Mouse (Mus musculus) thymus, postnatal 10 days (tissue): ENCODE measurements around the gene Npas2.

Source experiments
- DNase-seq, 2 experiments: peaks; one replicate each; pipeline ENCODE4 v3.0.0; 2021; ENCODE audit warnings: low spot score in 2 of 2

Gene Npas2

GRCm38 (mm10) chr1:39212982-39213381 lies 19.5 kb downstream of the Npas2 start:
- DNase-seq: no peak

GRCm38 (mm10) chr1:39217584-39217983 lies 24.1 kb downstream of the Npas2 start:
- no peak for DNase-seq

GRCm38 (mm10) chr1:39228401-39228800 lies 34.9 kb downstream of the Npas2 start:
- DNase-seq: no peak

- DNase-seq: no peak
These were observed 36.5 kb downstream of the Npas2 start for GRCm38 (mm10) chr1:39230021-39230420.

GRCm38 (mm10) chr1:39234815-39235449 lies 41.4 kb downstream of the Npas2 start:
- DNase-seq: no peak

- no peak for DNase-seq
These were observed 44.1 kb downstream of the Npas2 start for GRCm38 (mm10) chr1:39237503-39238255.

GRCm38 (mm10) chr1:39240860-39241584 lies 47.5 kb downstream of the Npas2 start:
- no peak for DNase-seq

- DNase-seq: no peak
These were observed 51.2 kb downstream of the Npas2 start for GRCm38 (mm10) chr1:39244726-39245125.

GRCm38 (mm10) chr1:39251679-39252078 lies 58.1 kb downstream of the Npas2 start:
- no peak for DNase-seq

GRCm38 (mm10) chr1:39253771-39254170 lies 60.2 kb downstream of the Npas2 start:
- peak; percentile 11 to 36 for DNase-seq

GRCm38 (mm10) chr1:39256051-39256450 lies 62.5 kb downstream of the Npas2 start:
- DNase-seq: no peak

GRCm38 (mm10) chr1:39256513-39257330 lies 63.2 kb downstream of the Npas2 start:
- DNase-seq: no peak

- DNase-seq: no peak
These were observed 63.7 kb downstream of the Npas2 start for GRCm38 (mm10) chr1:39257331-39257594.

- DNase-seq: no peak
These were observed 66.1 kb downstream of the Npas2 start for GRCm38 (mm10) chr1:39259668-39260067.

GRCm38 (mm10) chr1:39260183-39260978 lies 66.8 kb downstream of the Npas2 start:
- no peak for DNase-seq

- DNase-seq: no peak
These were observed 73.4 kb downstream of the Npas2 start for GRCm38 (mm10) chr1:39266843-39267512.

GRCm38 (mm10) chr1:39272976-39273375 lies 79.4 kb downstream of the Npas2 start:
- DNase-seq: no peak

GRCm38 (mm10) chr1:39280391-39280790 lies 86.9 kb downstream of the Npas2 start:
- no peak for DNase-seq

- peak; percentile 16 to 39 for DNase-seq
These were observed 87.7 kb downstream of the Npas2 start for GRCm38 (mm10) chr1:39280989-39281875.

GRCm38 (mm10) chr1:39281888-39282287 lies 88.4 kb downstream of the Npas2 start:
- no peak for DNase-seq
